Mouse (Mus musculus) heart, embryonic 13.5 days (tissue): Measurements from ENCODE around the gene Ccdc163. TPM values are rescaled to one million over a fixed set of nuclear protein-coding genes. Genes with fewer than 3 reads are reported as not detected.
"Not testable (repeated sequence)": the region's sequence is repeated elsewhere in the genome, so short reads cannot be mapped to it uniquely, and the experiment has no call there.

Experiments
- ATAC-seq: fragments of 200-750 bp; cut with Nextera tagmentation; 2 replicates; pipeline ENCODE4 v1.8.0; 2017; ENCODE audit warnings: moderate TSS enrichment; ENCODE audit not compliant: insufficient number of reproducible peaks, low FRiP score, low TSS enrichment; ENCODE audit errors: extremely low read depth
- H3K27ac ChIP-seq: fragments of 300-500 bp; sonication (generic); replicated peaks from 2 replicates; pipeline ENCODE4 v1.5.1; 2015; ENCODE audit warnings: moderate library complexity, mild to moderate bottlenecking, inconsistent platforms
- H3K27me3 ChIP-seq: fragments of 300-500 bp; sonication (generic); replicated peaks from 2 replicates; pipeline ENCODE4 v1.6.1; 2015; ENCODE audit warnings: mild to moderate bottlenecking, inconsistent platforms
- H3K36me3 ChIP-seq: fragments of 300-500 bp; sonication (generic); 2 replicates; pipeline ENCODE4 v1.6.1; 2015; ENCODE audit warnings: mild to moderate bottlenecking, inconsistent platforms
- H3K4me1 ChIP-seq: fragments of 300-500 bp; sonication (generic); 2 replicates; pipeline ENCODE4 v1.6.1; 2015; ENCODE audit warnings: inconsistent platforms
- H3K4me2 ChIP-seq: fragments of 300-500 bp; sonication (generic); 2 replicates; pipeline ENCODE4 v1.6.1; 2015; ENCODE audit warnings: inconsistent platforms, mild to moderate bottlenecking, moderate library complexity
- H3K4me3 ChIP-seq: fragments of 300-500 bp; sonication (generic); 2 replicates; pipeline ENCODE4 v1.5.1; 2015; ENCODE audit warnings: moderate library complexity, mild to moderate bottlenecking, inconsistent platforms
- H3K9ac ChIP-seq: fragments of 300-500 bp; sonication (generic); 2 replicates; pipeline ENCODE4 v1.6.1; 2015; ENCODE audit warnings: inconsistent platforms, mild to moderate bottlenecking, moderate library complexity
- H3K9me3 ChIP-seq: fragments of 300-500 bp; sonication (generic); 2 replicates; pipeline ENCODE4 v1.6.1; 2016; ENCODE audit warnings: inconsistent platforms
- WGBS: fragments of 180-500 bp; shearing (Covaris S2); methylation state at CpG from one replicate; pipeline ENCODE4 v1.1.7; 2015; ENCODE audit warnings: mixed read lengths; 5-methylcytosine and 5-hydroxymethylcytosine counted together
- polyA plus RNA-seq: library from polyadenylated mRNA; unstranded; fragments of >200 nt; fragmentation: Nextera tagmentation; extraction: Ambion mirVana; gene quantifications from 2 replicates; pipeline ENCODE4 v1.2.1, GENCODE M21; 2015

The Ccdc163 gene
- polyA plus RNA-seq: 17.9 and 20.2 TPM in 2 replicates

DNA sequence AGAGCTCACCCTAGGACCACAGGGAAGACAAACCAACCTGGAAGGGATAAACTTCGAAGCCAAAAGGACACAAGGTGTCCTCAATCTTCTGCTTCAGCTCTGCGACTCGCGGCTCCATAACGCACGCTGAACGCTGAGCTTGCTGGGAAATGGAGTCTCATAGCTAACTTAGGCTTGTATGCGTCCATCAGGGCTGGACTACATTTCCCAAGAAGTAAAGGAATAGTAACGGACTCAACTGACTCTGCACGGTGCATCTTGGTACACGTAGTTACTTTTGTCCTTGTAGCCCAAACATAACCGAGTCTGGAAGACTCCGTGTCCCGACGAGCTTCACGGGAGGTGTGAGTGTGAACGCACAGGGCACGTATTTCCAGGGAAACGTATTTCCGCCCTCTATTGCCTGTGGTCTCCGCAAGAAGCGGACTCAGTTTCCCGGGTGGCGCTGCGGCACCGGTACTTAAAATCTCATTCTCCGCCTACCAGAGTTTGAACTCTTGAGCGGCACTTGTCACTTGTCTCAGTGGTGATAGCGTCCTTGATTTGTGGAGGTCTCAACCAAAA is at the start of gene Ccdc163, which contains the start of gene Mmachc:
Gene Ccdc163, plus strand, starts transcription at position 309 of the 564 bp plus-strand sequence.
Gene Mmachc, minus strand, starts transcription at position 206 of the 564 bp plus-strand sequence.
- Histone ChIP-seq H3K4me1 (peaks cover 16% of the 10 kb centered on the region), H3K27ac (peak within 1 kb of the TSS; percentile 53), H3K4me3 (peak within 1 kb of the TSS; percentile 63), H3K36me3 (peaks cover 20% of the 10 kb centered on the region), H3K9ac (peak within 1 kb of the TSS; percentile 85), H3K4me2 (peak within 1 kb of the TSS; percentile 87), H3K27me3 (no peaks in the 10 kb centered on the region), H3K9me3 (no peaks in the 10 kb centered on the region)
- WGBS: under 1% methylated on average over 29 of the region's 29 CpGs
- peak; percentile 95 for ATAC-seq

DNA sequence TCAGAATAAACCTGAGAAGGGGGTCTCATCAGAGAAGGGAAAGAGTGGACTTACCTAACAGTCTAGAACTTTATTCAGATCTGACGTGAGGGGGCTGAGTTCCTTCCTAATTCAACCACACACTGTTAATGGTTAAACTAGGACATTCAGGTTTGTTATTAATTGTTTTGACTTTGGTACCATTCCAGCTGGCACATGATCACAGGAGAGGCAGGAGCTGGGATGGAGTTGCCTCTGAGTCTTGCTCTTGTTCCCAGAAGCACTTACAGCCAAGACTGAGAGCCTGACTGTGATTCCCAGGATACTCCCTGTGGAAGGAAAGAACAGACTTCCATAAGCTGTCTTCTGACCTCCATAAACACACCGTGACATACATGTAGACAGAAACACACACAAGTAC is 48.8 kb upstream of the Ccdc163 start:
- H3K4me3 ChIP-seq: no peak overlapping the region
- H3K27me3 ChIP-seq: no peaks in the 10 kb centered on the region
- no peak overlapping the region for H3K4me2 ChIP-seq
- 69% methylated on average over 2 of the region's 2 CpGs for WGBS
- H3K4me1 ChIP-seq: 0 out of 2 replicates have a peak, but pooled peaks cover 3% of the 10 kb centered on the region
- no peak overlapping the region for H3K9ac ChIP-seq
- no peaks in the 10 kb centered on the region for H3K36me3 ChIP-seq
- H3K27ac ChIP-seq: no peak overlapping the region
- no peaks in the 10 kb centered on the region for H3K9me3 ChIP-seq
- ATAC-seq: no peak

DNA sequence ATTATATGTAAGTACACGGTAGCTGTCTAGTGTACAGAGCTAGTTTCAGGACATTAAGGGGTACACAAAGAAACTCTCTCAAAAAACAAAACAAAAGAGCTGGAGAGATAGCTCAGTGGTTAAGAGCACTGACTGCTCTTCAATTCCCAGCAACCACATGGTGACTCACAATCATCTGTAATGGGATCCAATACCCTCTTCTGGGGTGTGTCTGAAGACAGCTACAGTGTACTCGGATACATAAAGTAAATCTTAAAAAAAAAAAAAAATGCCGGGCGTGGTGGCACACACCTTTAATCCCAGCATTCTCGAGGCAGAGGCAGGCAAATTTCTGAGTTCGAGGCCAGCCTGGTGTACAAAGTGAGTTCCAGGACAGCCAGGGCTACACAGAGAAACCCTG is 48.4 kb upstream of the Ccdc163 start:
- not testable (repeated sequence) for ATAC-seq, H3K9me3 ChIP-seq, H3K4me2 ChIP-seq, H3K27ac ChIP-seq, H3K36me3 ChIP-seq, H3K27me3 ChIP-seq, H3K4me3 ChIP-seq, H3K4me1 ChIP-seq, H3K9ac ChIP-seq
- 79% methylated on average over 6 of the region's 6 CpGs for WGBS

DNA sequence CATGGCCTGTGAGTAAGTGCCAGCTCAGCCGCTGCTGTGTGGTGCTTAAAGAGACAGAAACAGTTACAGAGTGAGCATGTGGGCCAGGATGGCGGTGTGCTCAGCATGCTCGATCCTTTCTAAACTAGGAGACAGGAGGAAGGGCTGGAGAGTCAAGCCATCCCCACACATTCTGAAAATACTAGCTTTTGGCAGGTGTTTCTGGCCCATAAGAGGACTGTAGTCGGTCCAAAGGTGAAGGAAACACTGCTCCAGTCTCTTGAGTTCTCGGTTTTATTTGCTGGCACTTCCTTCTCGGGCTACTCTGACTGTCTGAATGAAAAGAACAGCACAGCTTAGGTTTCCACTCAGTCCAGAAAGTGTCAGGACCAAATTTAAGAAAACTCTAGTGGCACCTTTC is 47.5 kb upstream of the Ccdc163 start:
- WGBS: 65% methylated on average over 6 of the region's 6 CpGs
- no peak for ATAC-seq

DNA sequence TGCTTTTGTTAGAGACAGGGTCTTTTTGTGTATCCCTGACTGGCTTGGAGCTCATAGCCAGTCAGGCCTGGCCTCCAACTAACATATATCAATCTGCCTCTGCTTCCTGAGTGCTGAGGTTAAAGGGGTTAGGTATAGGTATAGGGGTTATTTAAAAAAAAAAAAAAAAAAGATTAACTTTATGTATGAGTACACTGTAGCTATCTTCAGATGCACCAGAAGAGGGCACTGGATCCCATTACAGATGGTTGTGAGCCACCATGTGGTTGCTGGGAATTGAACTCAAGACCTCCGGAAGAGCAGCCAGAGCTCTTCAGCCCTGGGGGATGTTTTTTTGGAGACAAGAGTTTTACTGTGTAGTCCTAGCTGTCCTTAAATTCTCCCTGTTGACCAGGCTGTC is 46.3 kb upstream of the Ccdc163 start:
- H3K9ac ChIP-seq: no peak overlapping the region
- H3K36me3 ChIP-seq: no peaks in the 10 kb centered on the region
- H3K27ac ChIP-seq: no peak overlapping the region
- no peaks in the 10 kb centered on the region for H3K27me3 ChIP-seq
- no peak overlapping the region for H3K4me2 ChIP-seq
- H3K9me3 ChIP-seq: no peaks in the 10 kb centered on the region
- 86% methylated on average over 1 of the region's 1 CpGs for WGBS
- no peak overlapping the region for H3K4me3 ChIP-seq
- ATAC-seq: no peak
- no peaks in the 10 kb centered on the region for H3K4me1 ChIP-seq

More for the DNA sequence above, 47.5 kb upstream of the Ccdc163 start:
- Histone ChIP-seq H3K36me3 (no peaks in the 10 kb centered on the region), H3K4me1 (0 out of 2 replicates have a peak, but pooled peaks cover under 1% of the 10 kb centered on the region), H3K27me3 (no peaks in the 10 kb centered on the region), H3K4me3 (no peak overlapping the region), H3K4me2 (no peak overlapping the region), H3K9ac (no peak overlapping the region), H3K27ac (no peak overlapping the region), H3K9me3 (no peaks in the 10 kb centered on the region)

DNA sequence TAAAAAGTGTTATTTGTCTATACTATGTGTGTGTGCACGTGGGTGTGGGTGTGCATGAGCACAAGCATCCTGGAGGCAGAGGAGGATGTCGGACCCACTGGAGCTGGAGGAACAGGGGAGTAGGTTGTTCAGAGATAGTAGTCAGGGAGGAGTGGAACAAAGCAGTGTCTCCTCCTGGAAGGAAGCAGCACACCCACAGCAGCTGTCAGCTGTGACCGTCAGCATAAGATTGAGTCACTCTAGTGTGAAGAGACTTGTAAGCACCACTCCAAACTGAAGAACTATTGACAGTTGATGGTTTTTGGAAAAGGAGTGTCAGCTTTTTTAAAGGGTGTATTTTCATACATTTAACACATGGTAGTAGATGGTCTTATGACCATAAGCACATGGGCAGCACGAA is 41.7 kb upstream of the Ccdc163 start:
- ATAC-seq: no peak
- Histone ChIP-seq H3K36me3 (no peaks in the 10 kb centered on the region), H3K4me2 (no peak overlapping the region), H3K27ac (no peak overlapping the region), H3K9me3 (no peaks in the 10 kb centered on the region), H3K4me3 (no peak overlapping the region), H3K27me3 (no peaks in the 10 kb centered on the region), H3K4me1 (peaks cover 3% of the 10 kb centered on the region; the same call in 1 of the 2 replicates), H3K9ac (no peak overlapping the region)
- 45% methylated on average over 4 of the region's 4 CpGs for WGBS

DNA sequence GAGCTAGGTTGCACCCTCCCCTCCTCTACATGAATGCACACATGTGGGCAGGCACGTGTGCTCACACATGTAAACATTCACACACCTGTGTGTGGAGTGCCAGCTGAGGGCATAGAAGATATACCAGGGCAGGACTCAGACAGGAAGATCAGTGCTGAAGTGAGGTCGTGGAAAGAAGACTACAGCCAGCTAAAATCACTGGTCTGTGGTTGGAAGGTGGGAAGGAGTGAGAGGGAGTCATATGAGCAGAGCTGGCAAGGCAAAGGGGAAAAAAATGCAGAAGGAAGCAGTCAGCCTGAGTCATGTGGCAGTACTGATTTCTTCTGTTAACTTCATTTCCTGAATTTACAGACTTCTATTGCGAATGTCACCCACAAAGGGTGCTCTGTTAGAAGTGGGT is 40.2 kb upstream of the Ccdc163 start:
- no peaks in the 10 kb centered on the region for H3K36me3 ChIP-seq
- H3K4me2 ChIP-seq: no peak overlapping the region
- no peaks in the 10 kb centered on the region for H3K9me3 ChIP-seq
- peaks cover 9% of the 10 kb centered on the region for H3K4me1 ChIP-seq
- H3K27ac ChIP-seq: peak overlapping the region; percentile 42; the same call in 1 of the 2 replicates
- no peak overlapping the region for H3K9ac ChIP-seq
- no peaks in the 10 kb centered on the region for H3K27me3 ChIP-seq
- WGBS: 48% methylated on average over 3 of the region's 3 CpGs
- no peak overlapping the region for H3K4me3 ChIP-seq
- ATAC-seq: no peak

DNA sequence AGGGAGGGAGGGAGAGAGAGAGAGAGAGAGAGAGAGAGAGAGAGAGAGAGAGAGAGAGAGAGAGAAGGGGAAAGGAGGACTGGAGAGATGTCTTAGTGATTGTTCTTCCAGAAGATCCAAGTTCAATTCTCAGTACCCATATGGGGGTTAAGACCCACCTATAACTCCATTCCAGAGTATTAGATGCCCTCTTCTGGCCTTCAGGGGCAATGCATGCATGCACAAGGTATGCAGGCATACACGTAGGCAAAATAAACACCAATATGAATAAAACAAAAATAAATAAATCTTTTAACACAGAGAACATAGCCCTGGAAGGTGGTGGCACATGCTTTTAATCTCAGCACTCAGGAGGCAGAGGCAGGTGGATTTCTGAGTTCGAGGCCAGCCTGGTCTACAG is 39.0 kb upstream of the Ccdc163 start:
- 61% methylated on average over 2 of the region's 2 CpGs for WGBS
- ATAC-seq: no peak
- Histone ChIP-seq H3K4me2 (no peak overlapping the region), H3K9ac (no peak overlapping the region), H3K27me3 (no peaks in the 10 kb centered on the region), H3K9me3 (no peaks in the 10 kb centered on the region), H3K4me1 (peaks cover 10% of the 10 kb centered on the region), H3K27ac (no peak overlapping the region), H3K4me3 (no peak overlapping the region), H3K36me3 (no peaks in the 10 kb centered on the region)

DNA sequence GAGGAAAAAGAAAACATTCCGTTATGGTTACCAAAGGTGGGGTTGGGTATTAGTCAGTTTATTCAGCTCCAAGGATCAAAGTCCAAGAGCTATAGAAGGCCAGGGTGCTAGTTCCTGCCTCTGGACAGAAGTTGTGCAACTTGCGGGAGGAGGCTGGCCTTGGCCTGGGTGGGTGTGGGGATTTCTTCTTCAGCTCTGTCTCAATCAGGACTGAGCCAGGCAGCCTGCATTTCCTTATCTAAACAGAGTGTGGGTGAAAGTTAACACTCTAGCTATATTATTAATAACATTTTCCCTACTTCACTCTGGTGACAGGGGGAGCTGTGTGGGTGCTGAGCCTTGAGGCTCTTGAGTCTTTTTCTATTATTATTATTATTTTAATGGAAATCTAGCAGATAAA is 35.5 kb upstream of the Ccdc163 start:
- WGBS: 41% methylated on average over 2 of the region's 2 CpGs
- Histone ChIP-seq H3K27ac (no peak overlapping the region), H3K9me3 (no peaks in the 10 kb centered on the region), H3K9ac (no peak overlapping the region), H3K27me3 (no peaks in the 10 kb centered on the region), H3K4me3 (no peak overlapping the region), H3K36me3 (no peaks in the 10 kb centered on the region), H3K4me2 (no peak overlapping the region), H3K4me1 (peaks cover 10% of the 10 kb centered on the region)
- ATAC-seq: no peak

DNA sequence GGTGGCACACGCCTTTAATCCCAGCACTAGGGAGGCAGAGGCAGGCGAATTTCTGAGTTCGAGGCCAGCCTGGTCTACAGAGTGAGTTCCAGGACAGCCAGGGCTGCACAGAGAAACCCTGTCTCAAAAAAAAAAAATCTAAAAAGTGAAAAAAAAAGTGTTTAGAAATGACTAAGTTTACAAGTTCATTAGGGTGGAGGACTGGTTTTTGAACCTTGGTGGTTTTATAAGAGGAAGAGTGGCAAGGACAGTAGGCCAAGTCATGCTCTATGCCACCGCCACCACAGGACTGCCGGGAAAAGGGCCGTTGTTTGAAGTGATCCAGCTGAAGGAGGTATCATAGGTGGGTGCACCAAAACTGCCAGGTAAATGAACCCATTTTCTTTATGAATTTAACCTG is 33.5 kb upstream of the Ccdc163 start:
- not testable (repeated sequence) for H3K27ac ChIP-seq, ATAC-seq

DNA sequence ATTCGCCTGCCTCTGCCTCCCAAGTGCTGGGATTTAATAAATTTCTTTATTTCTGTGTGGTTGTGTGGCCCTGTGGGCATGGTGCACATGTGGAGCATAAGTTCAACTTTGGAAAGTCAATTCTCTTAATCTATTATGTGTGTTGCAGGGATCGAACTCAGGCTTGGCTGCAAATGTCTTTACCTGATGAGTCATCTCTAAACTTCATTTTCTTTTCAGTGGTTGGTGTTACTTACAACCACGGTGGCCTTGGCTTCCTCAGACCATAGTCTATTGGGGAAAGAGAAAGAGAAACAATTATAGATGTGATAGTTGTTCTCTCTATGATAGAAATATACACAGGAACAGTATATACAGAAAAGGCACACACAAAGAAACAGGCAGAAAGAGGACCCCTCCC is 32.3 kb upstream of the Ccdc163 start:
- no peak overlapping the region for H3K9ac ChIP-seq
- WGBS: 64% methylated on average over 3 of the region's 3 CpGs
- no peaks in the 10 kb centered on the region for H3K9me3 ChIP-seq
- no peaks in the 10 kb centered on the region for H3K36me3 ChIP-seq
- H3K4me2 ChIP-seq: no peak overlapping the region
- peaks cover 7% of the 10 kb centered on the region for H3K4me1 ChIP-seq
- no peaks in the 10 kb centered on the region for H3K27me3 ChIP-seq
- no peak for ATAC-seq
- H3K4me3 ChIP-seq: no peak overlapping the region
- no peak overlapping the region for H3K27ac ChIP-seq

More for the DNA sequence above, 33.5 kb upstream of the Ccdc163 start:
- H3K9me3 ChIP-seq, H3K4me3 ChIP-seq, H3K36me3 ChIP-seq, H3K9ac ChIP-seq, H3K4me1 ChIP-seq, H3K4me2 ChIP-seq, H3K27me3 ChIP-seq: not testable (repeated sequence)
- WGBS: 86% methylated on average over 6 of the region's 6 CpGs

DNA sequence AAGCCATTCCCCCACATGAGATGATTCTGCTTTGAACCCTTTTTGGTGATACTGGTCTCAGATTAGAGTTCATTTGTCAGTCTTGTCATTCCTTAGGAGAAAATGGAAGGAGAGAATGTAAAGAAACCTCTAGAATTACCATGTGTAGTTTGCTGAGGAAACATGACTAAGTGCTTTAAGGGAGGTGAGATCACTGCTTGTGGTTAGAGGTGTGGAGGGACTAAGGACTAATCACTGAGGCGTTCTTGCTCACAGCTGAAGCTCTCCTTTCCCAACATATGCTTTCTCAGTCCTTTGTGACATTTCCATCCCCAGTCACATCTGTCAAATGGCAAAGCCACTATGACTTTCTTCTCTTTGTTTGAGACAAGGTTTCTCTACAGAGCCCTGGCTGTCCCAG is 30.5 kb upstream of the Ccdc163 start:
- 67% methylated on average over 1 of the region's 1 CpGs for WGBS
- no peak overlapping the region for H3K4me3 ChIP-seq
- ATAC-seq: no peak

More for the DNA sequence above, 30.5 kb upstream of the Ccdc163 start:
- H3K4me1 ChIP-seq: peaks cover 4% of the 10 kb centered on the region
- H3K9me3 ChIP-seq: no peaks in the 10 kb centered on the region
- no peak overlapping the region for H3K4me2 ChIP-seq
- H3K27me3 ChIP-seq: no peaks in the 10 kb centered on the region
- no peak overlapping the region for H3K9ac ChIP-seq
- no peaks in the 10 kb centered on the region for H3K36me3 ChIP-seq
- H3K27ac ChIP-seq: no peak overlapping the region
